Mouse (Mus musculus) urinary bladder, adult 2 months (tissue): ENCODE results near the gene Mtg2. TPM values are rescaled to one million over a fixed set of nuclear protein-coding genes. Genes with fewer than 3 reads are reported as not detected.

ENCODE experiments used
- polyA plus RNA-seq: library from polyadenylated mRNA; depleted of rRNA; stranded (reverse); fragments of >200 nt; gene quantifications from 2 replicates; pipeline ENCODE4 v1.2.3, GENCODE M21; 2012; rRNA removed

The Mtg2 gene
- polyA plus RNA-seq, 1 experiment, result 33.0 TPM

Other genes with a start within 250 kb of the Mtg2 start
- 11.1 and 14.8 TPM in 2 replicates for gene Taf4, start 93.9 kb upstream of the Mtg2 start, polyA plus RNA-seq
- 48.7 and 51.4 TPM in 2 replicates for gene Lsm14b, start 45.6 kb upstream of the Mtg2 start, polyA plus RNA-seq
- 198 and 224 TPM in 2 replicates for gene Psma7, start 28.2 kb upstream of the Mtg2 start, polyA plus RNA-seq
- gene Ss18l1, start 28.1 kb upstream of the Mtg2 start, polyA plus RNA-seq, result 5.2 and 6.0 TPM in 2 replicates
- 2.9 and 3.2 TPM in 2 replicates for gene Hrh3, start 33.9 kb downstream of the Mtg2 start, polyA plus RNA-seq
- 87.1 and 92.1 TPM in 2 replicates for gene Osbpl2, start 48.7 kb downstream of the Mtg2 start, polyA plus RNA-seq
- 84.3 and 84.4 TPM in 2 replicates for gene Adrm1, start 100.9 kb downstream of the Mtg2 start, polyA plus RNA-seq
- 144 and 160 TPM in 2 replicates for gene Lama5, start 155.3 kb downstream of the Mtg2 start, polyA plus RNA-seq
- 3,847 and 3,981 TPM in 2 replicates for gene Rps21, start 186.8 kb downstream of the Mtg2 start, polyA plus RNA-seq
- 25.4 and 28.3 TPM in 2 replicates for gene Cables2, start 202.9 kb downstream of the Mtg2 start, polyA plus RNA-seq
- 4.6 and 5.9 TPM in 2 replicates for gene Rbbp8nl, start 219.3 kb downstream of the Mtg2 start, polyA plus RNA-seq